Mouse (Mus musculus): ENCODE data around the gene Mios. TPM values are rescaled to one million over a fixed set of nuclear protein-coding genes. Genes with fewer than 3 reads are reported as not detected.
A peak's percentile ranks its signal among the peaks of the same experiment; 100 is the strongest.

Gene Mios
- total RNA-seq (2022), result 10 to 100 TPM; 23.9 to 26.0 (median 25.4) TPM

DNA sequence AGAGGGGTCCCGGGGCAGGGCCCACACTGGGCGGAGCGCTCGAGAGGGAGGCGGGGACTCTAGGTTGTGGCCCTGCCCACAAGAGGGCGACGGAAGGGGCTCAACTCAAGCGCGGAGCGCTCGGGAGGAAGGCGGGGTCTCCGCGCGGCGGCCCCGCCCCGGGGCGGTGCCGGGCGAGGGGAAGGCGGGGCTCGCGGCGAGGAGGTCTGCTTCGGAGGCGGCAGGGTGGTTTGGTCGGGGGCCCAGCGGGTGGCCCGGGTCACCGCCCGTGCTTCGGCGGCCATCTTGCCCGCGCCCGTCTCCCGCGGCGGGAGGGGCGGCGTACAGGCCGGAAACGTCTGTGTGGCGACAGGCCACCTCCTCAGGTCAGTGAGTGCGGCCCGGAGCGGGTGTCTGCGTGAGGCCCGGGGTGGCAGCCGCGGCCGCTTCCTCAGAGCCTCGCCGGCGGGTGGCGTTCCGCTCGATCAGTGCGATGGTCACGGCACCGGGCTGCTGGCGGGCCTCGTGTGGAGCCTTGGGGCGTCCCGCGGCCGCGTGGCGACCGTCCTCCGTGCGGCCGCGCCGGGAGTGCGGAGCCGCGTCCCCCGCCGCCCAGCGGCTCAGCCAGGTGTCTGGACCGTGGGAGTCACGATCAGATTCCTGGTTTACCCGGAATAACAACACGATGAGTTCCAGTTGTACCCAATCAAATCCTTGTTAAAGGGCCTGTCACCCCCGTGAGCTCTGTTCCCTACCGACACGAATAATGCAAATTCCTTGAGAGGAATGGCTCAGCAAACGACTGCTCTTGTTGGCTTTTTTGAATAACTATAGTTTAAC lies at the start of gene Mios:
Gene Mios, plus strand, starts transcription at position 176 of the 819 bp plus-strand sequence.
- peak; percentile 65 to 77 for DNase-seq (ENCODE audit: low spot score in 2 of 2)

DNA sequence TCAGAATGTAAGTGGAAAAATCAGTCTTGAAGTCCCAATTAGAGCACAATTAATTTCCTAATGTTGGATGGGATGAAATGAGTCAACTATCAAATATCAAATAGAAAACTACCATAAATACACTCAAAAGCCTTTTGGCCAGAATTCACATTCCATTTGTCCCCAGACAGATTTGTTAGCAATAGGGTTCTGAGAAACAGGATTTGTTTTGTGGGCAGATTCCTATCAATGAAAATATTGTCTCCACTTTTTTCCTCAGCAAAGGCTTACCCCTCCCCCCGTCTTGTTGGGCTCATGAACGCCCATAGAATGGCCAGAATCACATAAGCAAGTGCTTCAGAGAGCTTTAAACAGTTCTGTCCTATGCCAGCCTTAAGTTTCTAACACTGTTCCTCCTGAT lies 49.0 kb upstream of the Mios start:
- DNase-seq (ENCODE audit: low spot score in 2 of 2), result no peak

DNA sequence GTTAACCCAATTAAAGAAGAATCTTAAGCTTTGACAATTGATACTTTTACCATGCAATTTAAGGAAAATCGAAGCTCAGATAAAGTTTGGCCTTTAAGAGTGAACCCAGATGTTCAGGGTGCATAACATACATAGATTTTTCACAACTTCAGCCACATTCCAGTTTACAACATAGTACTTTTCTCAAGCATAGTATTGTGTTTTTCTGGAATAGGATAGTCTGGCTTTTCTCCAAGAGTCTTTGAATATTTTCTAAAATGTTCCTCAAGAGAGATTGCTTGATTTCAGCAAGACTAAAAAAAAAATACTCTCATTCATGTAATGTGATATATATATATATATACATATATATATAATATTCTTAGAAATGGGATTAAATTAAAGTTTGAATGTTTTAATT lies 44.3 kb upstream of the Mios start:
- DNase-seq (ENCODE audit: low spot score in 2 of 2), result no peak

DNA sequence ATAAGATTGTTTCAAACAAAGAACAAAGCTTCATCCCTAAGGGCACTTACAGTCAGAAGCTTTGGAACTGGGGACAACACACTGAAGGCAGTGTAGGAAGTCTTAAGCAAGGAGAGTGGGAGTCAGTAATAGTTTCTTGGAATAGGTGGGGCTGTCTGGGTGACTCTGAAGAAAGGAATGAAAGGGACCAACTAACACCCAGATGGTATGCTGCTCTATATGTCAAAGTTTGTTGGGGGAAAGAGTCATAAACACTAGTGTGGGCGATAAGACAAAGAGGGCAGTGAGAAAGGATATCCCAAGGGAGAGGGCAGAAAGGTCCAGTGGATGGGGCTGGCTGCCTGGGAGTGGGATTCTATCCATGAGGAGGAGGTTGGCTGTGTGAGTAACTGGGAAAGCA lies 36.9 kb upstream of the Mios start:
- no peak for DNase-seq (ENCODE audit: low spot score in 2 of 2)

DNA sequence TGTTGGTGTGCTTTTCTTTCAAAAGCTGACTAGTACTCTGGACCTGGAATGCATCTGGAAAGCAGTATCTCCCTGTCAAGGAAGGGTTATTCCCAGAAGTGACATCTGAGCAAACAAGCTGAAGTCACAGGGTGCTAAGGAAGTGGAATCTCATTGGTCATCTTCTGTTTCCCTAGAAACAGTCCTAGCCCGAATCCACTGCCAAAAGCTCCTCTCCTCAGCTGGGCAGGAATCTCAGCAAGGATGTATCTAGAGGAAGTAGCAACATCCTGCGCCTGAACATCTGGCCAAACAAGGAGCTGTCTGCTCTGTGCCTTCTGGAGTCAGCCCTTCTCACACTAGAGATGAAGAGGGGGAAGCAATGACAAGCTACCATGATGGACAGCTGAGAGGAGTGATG lies 35.0 kb upstream of the Mios start:
- no peak for DNase-seq (ENCODE audit: low spot score in 2 of 2)

DNA sequence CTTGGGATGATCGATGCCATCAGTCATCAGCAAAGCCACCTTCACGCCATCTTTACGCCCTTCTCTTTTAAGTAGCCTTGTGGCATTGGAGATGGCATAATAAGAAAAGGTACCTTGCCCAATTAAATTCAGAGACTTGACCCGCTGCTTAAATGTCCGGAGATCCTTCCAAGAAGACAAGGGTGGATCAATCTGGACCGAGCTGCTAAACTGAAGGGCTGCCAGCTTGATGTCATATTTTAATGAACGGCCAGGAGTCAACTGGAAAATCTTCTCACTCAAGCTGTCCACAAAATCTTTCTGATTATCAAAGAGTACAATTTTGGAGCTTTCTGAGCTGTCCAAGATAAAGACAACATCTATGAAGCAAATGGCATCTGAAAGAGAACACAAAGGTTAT lies 33.7 kb upstream of the Mios start:
- no peak for DNase-seq (ENCODE audit: low spot score in 2 of 2)

DNA sequence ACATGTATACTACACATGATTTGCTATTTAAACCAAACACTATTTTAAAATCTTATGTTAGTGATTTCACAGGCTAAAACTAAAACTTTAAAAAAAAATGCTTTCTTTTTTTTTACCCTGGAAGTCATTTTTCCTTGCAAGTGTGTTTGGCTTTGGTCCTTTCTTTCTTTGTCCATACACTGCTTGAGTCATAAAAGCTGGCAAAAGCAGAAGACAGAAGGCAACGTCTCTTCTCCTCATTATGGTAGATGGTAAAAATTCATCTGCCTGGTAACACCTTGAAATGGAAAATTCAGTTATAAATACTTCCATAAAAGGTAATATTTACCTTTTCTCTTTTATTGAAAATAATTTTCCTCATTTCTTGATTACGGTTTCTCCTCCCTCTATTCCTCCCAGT lies 32.9 kb upstream of the Mios start:
- DNase-seq (ENCODE audit: low spot score in 2 of 2), result no peak

DNA sequence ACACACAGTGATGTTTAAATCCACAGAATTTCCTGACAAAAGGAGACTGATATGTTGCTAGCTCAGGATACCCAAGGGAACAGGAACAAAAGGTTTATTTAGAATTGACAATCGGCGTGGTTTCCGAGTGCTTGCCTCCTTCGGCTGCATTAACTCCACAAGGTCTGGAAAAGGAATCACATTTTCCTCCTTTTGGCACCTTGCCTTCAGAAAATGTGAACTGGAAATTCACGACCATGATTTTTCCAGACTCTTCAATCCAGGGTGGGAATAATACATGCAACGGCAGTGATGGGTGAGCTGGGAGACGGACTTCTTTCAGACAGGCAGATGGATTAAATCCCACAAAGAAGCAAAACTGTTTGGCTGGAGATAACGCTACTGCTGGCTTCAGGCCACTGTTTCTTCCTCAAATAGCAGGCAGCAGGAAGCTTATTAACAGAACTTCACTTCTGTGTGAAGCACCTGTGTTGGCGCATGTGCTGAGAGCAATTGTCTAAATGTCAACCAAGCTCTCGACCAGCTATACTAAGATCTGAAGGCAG lies 30.6 kb upstream of the Mios start:
- DNase-seq (ENCODE audit: low spot score in 2 of 2), result peak in 1 of 2 experiments; percentile 18

DNA sequence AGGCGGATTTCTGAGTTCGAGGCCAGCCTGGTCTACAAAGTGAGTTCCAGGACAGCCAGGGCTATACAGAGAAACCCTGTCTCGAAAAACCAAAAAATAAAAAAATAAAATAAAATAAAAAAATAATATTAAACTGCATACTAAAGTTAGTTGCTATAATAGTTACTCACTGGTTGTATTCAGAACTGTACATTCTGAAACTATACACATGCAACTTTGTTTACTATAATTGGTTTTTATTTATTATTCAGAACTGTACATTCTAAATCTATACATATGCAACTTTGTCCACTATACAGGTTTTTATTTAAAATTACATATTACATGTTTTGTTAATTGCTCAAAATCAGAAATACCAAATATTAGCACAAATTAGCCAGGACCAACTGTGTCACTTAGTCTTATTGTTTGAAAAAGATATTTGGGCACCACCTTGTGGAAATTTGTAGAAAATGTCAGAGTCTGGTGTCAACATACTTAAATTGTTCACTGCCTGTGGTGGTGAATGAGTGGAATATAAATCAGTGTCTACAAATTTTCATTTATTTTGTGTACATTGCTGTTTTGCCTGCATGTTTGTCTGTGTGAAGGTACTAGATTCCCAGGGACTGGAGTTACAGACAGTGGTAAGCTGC lies 20.3 kb upstream of the Mios start:
- no peak for DNase-seq (ENCODE audit: low spot score in 2 of 2)

DNA sequence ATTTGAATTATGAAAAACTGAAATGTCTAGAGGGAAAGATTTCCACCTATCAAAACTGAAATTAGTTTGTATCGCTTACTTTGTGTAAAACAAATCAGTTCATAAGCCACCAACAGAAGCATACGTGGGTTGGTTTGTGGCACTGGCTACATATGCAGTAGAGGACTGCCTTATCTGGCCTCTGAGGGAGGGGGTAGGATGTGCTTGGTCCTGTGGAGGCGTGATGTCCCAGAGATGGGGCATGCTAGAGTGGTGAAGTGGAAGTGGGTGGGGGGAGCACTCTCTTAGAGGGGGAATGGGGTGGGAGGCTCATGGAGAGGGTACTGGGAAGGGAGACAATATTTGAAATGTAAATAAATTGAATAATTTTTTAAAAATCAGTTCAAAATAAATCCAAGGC lies 19.1 kb upstream of the Mios start:
- DNase-seq (ENCODE audit: low spot score in 2 of 2), result no peak

DNA sequence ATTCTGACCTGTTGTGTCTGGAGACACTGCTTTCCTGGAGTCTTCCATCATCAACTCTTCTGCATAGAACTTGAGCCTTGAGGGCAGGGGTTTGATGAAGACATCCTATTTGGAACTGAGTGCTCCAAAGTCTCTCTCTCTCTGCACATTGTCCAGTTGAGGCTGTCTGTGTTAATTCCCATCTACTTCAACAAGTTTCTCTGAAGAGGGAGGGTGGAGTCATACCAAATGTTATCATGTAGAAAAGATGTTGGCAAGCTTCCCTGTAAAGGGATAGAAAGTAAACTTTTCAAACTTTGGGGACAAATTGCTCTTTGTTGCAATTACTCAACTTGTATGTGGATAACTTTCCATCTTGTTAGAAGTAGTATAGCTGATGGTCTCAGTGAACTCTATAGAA lies 16.5 kb upstream of the Mios start, which contains the start of gene Col28a1:
Gene Col28a1, minus strand, starts transcription at position 101 of the 400 bp plus-strand sequence.
- DNase-seq (ENCODE audit: low spot score in 2 of 2), result no peak

DNA sequence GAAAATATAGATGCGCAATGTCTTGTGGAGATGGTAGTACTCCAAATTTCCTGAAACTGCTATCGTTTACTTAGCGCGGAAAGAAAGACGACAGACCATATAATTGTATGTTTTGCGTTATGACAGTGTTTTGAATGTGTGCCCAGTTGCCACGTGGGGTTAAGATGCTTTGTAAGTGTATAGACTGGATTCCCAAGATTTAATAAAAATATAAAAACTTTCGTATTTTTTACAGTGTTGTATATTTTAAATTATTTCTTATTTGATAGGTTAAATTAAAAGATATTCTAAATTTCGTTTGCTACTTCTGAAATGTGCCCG lies 804 bp downstream of the Mios start:
- DNase-seq (ENCODE audit: low spot score in 2 of 2), result no peak

DNA sequence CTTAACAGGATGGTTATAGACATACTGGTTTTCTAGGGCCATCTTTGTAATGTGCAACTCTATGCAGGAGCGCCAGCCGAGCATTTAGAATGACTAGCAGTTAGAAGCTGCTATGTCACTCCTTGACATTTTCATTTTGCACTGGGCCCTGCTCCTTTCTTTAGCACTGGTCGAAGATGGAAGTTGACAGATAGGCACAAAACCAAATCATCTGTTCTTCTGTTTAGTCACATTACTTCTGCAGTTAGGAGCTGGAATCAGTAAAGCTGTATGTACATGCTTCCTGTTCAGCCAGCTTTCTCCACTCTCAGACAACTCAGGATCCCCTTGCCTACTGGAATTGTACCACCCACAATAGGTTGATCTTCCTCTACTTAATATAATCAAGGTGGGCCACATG lies 1.6 kb downstream of the Mios start:
- no peak for DNase-seq (ENCODE audit: low spot score in 2 of 2)

DNA sequence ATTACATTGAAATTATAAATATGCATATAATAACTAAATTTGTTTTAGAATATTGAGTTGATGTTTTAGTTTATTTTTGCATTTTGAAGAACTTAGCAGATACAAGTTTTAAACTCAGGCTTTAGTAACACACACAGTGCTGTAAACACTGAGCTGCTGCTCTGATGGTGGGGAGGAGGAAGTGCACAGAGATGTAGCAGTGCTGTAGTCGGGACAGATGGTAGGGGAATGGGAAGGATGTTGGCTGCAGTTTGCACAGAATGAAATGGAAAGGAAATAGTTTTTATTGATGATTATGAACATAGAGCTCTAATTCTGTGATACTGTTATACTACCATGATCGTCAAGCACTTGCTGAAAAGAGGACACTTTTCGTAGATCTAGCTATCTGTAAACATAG lies 18.0 kb downstream of the Mios start:
- DNase-seq (ENCODE audit: low spot score in 2 of 2), result no peak

DNA sequence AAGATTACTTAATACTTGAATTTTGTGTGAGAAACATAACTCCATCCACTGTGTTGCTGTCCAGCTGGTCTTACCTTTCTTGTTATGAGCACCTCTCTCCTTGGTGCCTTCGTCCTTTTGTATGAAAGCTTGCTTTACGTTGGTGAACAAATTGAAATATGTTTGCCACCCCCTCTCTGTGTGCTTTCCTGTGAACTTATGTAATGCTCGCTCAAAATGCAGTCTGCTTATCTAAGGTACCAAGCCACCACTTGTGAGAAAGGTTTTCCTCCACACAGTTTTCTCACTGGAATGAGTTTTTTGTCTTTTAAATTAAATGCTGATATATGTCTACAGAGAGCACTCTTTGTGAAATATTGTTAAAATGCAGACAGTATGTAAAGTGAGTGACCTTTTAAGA lies 19.6 kb downstream of the Mios start:
- DNase-seq (ENCODE audit: low spot score in 2 of 2), result no peak

DNA sequence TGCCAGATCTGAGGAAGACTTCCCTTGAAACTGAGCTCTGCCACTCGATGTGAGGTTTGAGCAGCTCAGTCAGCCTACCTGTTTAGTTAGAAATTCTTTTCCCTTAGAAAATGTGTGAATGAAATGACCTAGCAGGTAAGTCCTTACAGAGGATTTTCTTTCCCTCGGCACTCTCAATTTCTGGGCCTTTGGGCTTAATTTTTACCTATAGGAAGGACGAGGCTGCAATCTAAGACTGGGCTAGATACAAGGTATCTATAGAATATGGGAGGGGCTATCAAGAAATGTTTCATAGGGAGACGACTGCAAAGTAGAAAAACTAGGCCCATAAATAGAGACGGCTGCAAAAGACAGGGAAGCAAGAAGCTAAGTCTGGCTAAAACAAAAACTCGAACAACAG lies 49.3 kb downstream of the Mios start:
- DNase-seq (ENCODE audit: low spot score in 2 of 2), result no peak

DNA sequence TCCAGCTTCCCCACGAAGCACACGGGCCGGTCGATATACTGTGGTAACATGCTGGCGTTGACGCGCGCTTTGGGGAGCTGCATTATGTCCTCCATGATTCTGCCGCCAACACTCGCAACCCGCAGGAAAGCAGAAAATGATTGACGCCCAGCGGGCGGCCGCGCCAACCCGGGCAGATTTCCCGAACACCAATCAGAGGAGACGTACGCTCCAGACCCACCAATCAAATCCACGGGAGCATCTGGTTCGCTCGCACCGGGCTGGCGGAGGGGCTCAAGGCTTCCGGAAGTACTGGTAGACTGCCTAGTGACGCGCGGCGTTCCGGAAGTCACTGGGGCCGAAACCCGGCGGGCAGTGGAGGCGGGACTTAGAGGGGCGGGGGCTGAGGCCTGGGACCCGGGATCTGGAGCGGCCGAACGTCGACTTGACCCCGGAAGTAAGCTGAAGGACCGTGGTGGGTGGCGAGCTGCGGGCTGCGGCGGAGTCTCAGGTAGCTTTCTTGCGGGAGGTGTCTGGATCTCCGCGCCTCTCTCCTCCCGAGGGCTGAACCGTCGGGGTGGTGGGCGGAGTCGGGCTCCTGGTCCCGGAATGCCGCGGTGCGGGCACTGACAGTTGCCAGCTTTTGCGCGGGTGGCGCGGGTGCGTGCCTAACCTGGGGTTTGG lies 50.1 kb downstream of the Mios start, which contains the start of the genes Rpa3, Umad1 and Gm45062:
Gene Rpa3, minus strand, starts transcription at position 170 of the 663 bp plus-strand sequence.
Gene Umad1, plus strand, starts transcription at position 285 of the 663 bp plus-strand sequence.
Gene Gm45062, plus strand, starts transcription at position 447 of the 663 bp plus-strand sequence.
- DNase-seq (ENCODE audit: low spot score in 2 of 2), result peak; percentile 93 to 99

DNA sequence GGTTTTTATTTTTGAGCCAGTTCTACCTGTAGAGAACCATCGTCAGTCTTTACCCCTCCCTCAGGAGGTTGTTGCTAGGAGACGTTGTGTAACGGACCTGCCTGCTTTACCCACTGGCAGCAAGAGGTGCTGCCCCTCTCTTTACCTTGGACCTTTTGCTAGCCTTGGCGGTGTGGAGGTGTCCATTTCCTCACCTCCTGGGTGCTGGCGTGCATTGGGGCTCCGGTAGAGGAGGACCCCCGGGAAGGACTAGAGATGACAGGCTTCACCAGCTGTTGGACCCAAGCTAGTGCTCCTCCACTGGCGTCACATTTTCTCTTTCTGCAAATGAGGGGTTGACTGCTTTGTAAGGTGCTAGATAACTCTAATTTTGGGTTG lies 50.6 kb downstream of the Mios start:
- no peak for DNase-seq (ENCODE audit: low spot score in 2 of 2)

DNA sequence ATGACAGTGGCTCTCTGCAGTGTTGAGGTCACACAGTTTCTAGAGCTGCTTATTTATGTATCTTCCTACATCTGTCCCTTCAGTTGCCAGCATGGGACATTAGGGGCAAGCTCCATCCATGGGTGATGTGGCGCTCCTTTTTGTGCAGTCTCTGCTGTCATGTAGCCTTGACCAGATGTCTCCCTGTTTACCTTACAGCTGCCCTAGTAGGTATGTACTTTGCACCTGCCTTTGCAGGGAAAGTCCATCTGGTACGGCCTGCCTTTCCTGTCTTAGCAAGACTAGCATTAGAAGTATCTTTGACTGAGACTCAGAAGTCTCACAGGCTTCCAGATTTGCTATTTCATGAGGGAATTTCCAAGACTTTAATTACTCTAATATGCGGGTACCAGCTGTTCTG lies 62.0 kb downstream of the Mios start:
- DNase-seq (ENCODE audit: low spot score in 2 of 2), result no peak

DNA sequence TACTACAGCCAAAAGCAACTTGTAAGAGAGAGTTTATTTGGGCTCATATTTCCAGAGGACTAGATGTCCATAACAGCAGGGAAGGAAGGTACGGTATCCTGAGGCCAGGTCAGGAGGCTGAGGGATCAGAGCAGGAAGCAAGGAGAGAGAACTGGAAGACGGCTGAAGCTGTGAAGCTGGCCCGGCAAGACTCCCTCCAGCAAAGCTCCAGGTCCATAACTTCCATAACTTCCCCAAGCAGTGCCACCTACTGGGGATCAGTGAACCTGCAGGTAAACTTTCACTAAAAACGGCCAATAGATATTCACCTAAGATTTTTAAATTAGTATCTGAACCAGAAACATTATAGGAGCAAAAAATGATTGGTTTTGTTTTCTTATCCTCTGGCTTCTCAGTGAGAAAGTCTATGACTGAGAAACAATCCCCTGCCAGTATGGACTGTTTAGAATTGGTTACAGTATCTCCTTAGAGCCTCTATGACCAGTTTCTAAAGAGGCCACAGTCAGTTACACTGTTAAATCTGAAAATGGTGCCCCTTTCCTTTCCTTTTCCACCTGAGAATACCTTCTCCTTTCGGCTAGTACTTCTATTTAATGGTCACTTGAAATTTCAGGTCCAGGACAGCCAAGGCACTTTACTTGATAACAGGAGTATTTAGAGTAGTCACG lies 65.5 kb downstream of the Mios start:
- DNase-seq (ENCODE audit: low spot score in 2 of 2), result no peak

DNA sequence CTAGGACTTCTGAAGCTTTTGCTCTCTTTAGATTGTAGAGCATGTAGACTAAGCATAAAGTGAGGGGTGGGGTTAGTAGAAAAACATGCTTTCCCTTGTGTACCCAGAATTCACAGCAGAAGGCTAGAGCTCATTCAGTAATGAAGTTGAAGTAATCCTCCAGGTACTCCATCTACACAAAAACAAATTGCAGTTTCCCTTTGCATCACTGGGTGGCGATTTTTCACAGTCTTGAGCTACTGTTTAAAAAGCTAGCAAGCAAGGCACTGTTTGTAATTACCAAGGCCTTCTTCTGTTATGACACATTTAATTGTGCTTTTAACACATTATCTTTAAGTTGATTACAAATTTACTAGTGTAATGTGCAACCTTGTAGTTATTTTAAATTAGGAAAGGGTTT lies 66.1 kb downstream of the Mios start:
- DNase-seq (ENCODE audit: low spot score in 2 of 2), result peak; percentile 62 to 71

DNA sequence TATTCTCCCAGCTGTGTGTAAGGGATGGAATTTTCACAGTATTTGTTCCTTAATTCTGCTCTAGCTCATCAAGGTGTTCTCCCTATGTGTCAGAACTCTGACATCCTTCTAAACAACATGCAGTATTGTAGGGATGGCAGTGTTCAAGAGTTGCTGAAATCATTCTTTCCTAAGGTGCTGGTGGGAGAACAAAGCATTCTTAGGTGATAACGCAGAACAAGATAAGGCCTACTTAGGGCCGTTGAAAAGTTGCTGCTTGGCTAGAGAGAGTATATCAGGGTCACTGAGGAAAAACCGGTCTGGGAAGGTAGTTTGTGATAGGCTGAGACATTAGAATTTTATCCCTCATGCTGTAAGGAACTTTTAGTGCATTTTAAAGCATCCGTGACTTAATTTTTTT lies 67.4 kb downstream of the Mios start:
- no peak for DNase-seq (ENCODE audit: low spot score in 2 of 2)
